Mouse (Mus musculus) G1E (cell line): ENCODE data around the gene Tprkb.

Experiments
- CTCF ChIP-seq: IDR thresholded peaks from 2 replicates; pipeline ENCODE4 v1.5.1; 2012; ENCODE audit warnings: low read depth, low read length, inconsistent platforms, mixed read lengths
- POLR2AphosphoS5 ChIP-seq: IDR thresholded peaks from 2 replicates; pipeline ENCODE4 v1.6.1; 2012; ENCODE audit warnings: low read depth, low read length, inconsistent platforms; ENCODE audit not compliant: insufficient replicate concordance
- TAL1 ChIP-seq: conservative IDR thresholded peaks from 2 replicates; pipeline ENCODE4 v1.6.1; 2012; ENCODE audit warnings: low read depth, low read length, inconsistent platforms, mixed read lengths

DNA sequence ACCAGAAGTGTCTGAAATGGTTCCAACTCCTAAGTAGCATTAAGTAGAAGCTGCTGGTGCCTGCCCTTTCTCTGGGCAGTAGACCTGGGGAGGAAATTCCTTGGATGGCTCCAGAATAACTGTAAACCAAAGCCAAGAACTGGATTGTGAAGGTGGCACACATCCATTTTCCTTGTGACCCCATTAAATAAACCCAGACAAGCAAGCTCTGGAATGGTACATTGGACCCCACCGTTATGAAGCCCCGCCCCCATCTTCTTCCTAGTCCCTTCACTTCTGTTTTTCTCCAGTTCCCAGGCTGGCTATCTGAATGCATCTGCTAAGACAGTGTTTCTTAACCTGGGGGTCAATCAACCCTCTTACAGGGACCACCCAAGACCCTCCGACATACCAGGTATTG, at the start of gene Tprkb:
- TF ChIP-seq CTCF, result no peak
- no peak for TF ChIP-seq TAL1
- TF ChIP-seq POLR2AphosphoS5, result no peak
